Mouse (Mus musculus) forebrain, embryonic 16.5 days (tissue): ENCODE results near the gene Golt1a. TPM values are rescaled to one million over a fixed set of nuclear protein-coding genes. Genes with fewer than 3 reads are reported as not detected.

Source experiments
- ATAC-seq: fragments of 200-750 bp; cut with Nextera tagmentation; 2 replicates; pipeline ENCODE4 v1.8.0; 2017; ENCODE audit warnings: mild to moderate bottlenecking, moderate library complexity
- H3K27ac ChIP-seq: fragments of 300-500 bp; sonication (generic); 2 replicates; pipeline ENCODE4 v1.5.1; 2014; ENCODE audit warnings: low read length, control low read depth
- H3K27me3 ChIP-seq: fragments of 300-500 bp; sonication (generic); replicated peaks from 2 replicates; pipeline ENCODE4 v1.6.1; 2014; ENCODE audit warnings: low read length; ENCODE audit not compliant: control insufficient read depth, insufficient read depth
- H3K36me3 ChIP-seq: fragments of 300-500 bp; sonication (generic); 2 replicates; pipeline ENCODE4 v1.6.1; 2014; ENCODE audit not compliant: control insufficient read depth, insufficient read depth
- H3K4me1 ChIP-seq: fragments of 300-500 bp; sonication (generic); replicated peaks from 2 replicates; pipeline ENCODE4 v1.6.1; 2014; ENCODE audit warnings: low read length; ENCODE audit not compliant: control insufficient read depth, insufficient read depth
- H3K4me2 ChIP-seq: fragments of 300-500 bp; sonication (generic); 2 replicates; pipeline ENCODE4 v1.6.1; 2014; ENCODE audit warnings: mild to moderate bottlenecking, low read length, control low read depth
- H3K4me3 ChIP-seq: fragments of 300-500 bp; sonication (generic); replicated peaks from 2 replicates; pipeline ENCODE4 v1.5.1; 2014; ENCODE audit warnings: mild to moderate bottlenecking, low read length, control low read depth
- H3K9ac ChIP-seq: fragments of 300-500 bp; sonication (generic); replicated peaks from 2 replicates; pipeline ENCODE4 v1.6.1; 2014; ENCODE audit warnings: low read depth, low read length, control low read depth
- H3K9me3 ChIP-seq: fragments of 300-500 bp; sonication (generic); 2 replicates; pipeline ENCODE4 v1.6.1; 2016; ENCODE audit warnings: low read length; ENCODE audit not compliant: control insufficient read depth
- WGBS: fragments of 180-500 bp; shearing (Covaris S2); extraction: QIAGEN DNeasy Blood & Tissue Kit; methylation state at CpG from one replicate; pipeline ENCODE4 v1.1.7; 2014; 5-methylcytosine and 5-hydroxymethylcytosine counted together
- polyA plus RNA-seq: library from polyadenylated mRNA; unstranded; fragments of >200 nt; fragmentation: Nextera tagmentation; extraction: Ambion mirVana; gene quantifications from 2 replicates; pipeline ENCODE4 v1.2.1, GENCODE M21; 2015

Golt1a gene
- polyA plus RNA-seq, 1 experiment from 2014 or later = not detected

- Histone ChIP-seq H3K4me3 (no peak overlapping the region), H3K9ac (no peak overlapping the region), H3K4me1 (no peaks in the 10 kb centered on the region), H3K27me3 (no peaks in the 10 kb centered on the region), H3K9me3 (no peaks in the 10 kb centered on the region), H3K4me2 (no peak overlapping the region), H3K36me3 (peaks cover 6% of the 10 kb centered on the region; the same call in 1 of the 2 replicates), H3K27ac (no peak overlapping the region)
- no peak for ATAC-seq
- WGBS = 91% methylated on average over 6 of the region's 6 CpGs
Measured at GRCm38 (mm10) chr1:133291888-133292287, 17.7 kb upstream of the Golt1a start.

- Histone ChIP-seq H3K27ac (no peak overlapping the region), H3K9me3 (no peaks in the 10 kb centered on the region), H3K36me3 (0 out of 2 replicates have a peak, but pooled peaks cover 2% of the 10 kb centered on the region), H3K27me3 (no peaks in the 10 kb centered on the region), H3K4me2 (no peak overlapping the region), H3K9ac (no peak overlapping the region), H3K4me3 (no peak overlapping the region), H3K4me1 (no peaks in the 10 kb centered on the region)
- no peak for ATAC-seq
Measured at GRCm38 (mm10) chr1:133292608-133293007, 17.0 kb upstream of the Golt1a start.

GRCm38 (mm10) chr1:133296376-133296775 lies 13.2 kb upstream of the Golt1a start:
- WGBS = 78% methylated on average over 9 of the region's 9 CpGs
- H3K27ac ChIP-seq = no peak overlapping the region
- H3K27me3 ChIP-seq = no peaks in the 10 kb centered on the region
- H3K4me2 ChIP-seq = no peak overlapping the region
- no peak overlapping the region for H3K4me3 ChIP-seq
- H3K36me3 ChIP-seq = 0 out of 2 replicates have a peak, but pooled peaks cover 2% of the 10 kb centered on the region
- no peaks in the 10 kb centered on the region for H3K4me1 ChIP-seq
- no peak for ATAC-seq
- H3K9ac ChIP-seq = no peak overlapping the region
- no peaks in the 10 kb centered on the region for H3K9me3 ChIP-seq

GRCm38 (mm10) chr1:133298816-133299215 lies 10.8 kb upstream of the Golt1a start:
- H3K27ac ChIP-seq = no peak overlapping the region
- H3K9ac ChIP-seq = no peak overlapping the region
- ATAC-seq = no peak
- H3K36me3 ChIP-seq = 0 out of 2 replicates have a peak, but pooled peaks cover 2% of the 10 kb centered on the region
- WGBS = 40% methylated on average over 14 of the region's 14 CpGs
- H3K4me2 ChIP-seq = no peak overlapping the region
- H3K27me3 ChIP-seq = no peaks in the 10 kb centered on the region
- H3K9me3 ChIP-seq = no peaks in the 10 kb centered on the region
- H3K4me3 ChIP-seq = no peak overlapping the region
- peaks cover 4% of the 10 kb centered on the region for H3K4me1 ChIP-seq

- Histone ChIP-seq H3K4me2 (no peak overlapping the region), H3K4me3 (no peak overlapping the region), H3K9ac (no peak overlapping the region), H3K36me3 (no peaks in the 10 kb centered on the region), H3K9me3 (no peaks in the 10 kb centered on the region), H3K4me1 (peaks cover 6% of the 10 kb centered on the region), H3K27ac (no peak overlapping the region), H3K27me3 (no peaks in the 10 kb centered on the region)
- 0 out of 2 replicates have a peak, but pooled peaks have one; percentile 39 for ATAC-seq
- 20% methylated on average over 3 of the region's 3 CpGs for WGBS
Measured at GRCm38 (mm10) chr1:133302540-133302939, 7.1 kb upstream of the Golt1a start.

- 0 out of 2 replicates have a peak, but pooled peaks have one; percentile 21 for ATAC-seq
- H3K4me2 ChIP-seq = no peak overlapping the region
- no peak overlapping the region for H3K27ac ChIP-seq
- no peaks in the 10 kb centered on the region for H3K36me3 ChIP-seq
- H3K4me3 ChIP-seq = no peak overlapping the region
- no peaks in the 10 kb centered on the region for H3K9me3 ChIP-seq
- WGBS = 4% methylated on average over 4 of the region's 4 CpGs
- no peak overlapping the region for H3K9ac ChIP-seq
- no peaks in the 10 kb centered on the region for H3K27me3 ChIP-seq
- peaks cover 7% of the 10 kb centered on the region for H3K4me1 ChIP-seq
Measured at GRCm38 (mm10) chr1:133306842-133307241, 2.8 kb upstream of the Golt1a start.

GRCm38 (mm10) chr1:133307318-133307717 lies 2.3 kb upstream of the Golt1a start:
- Histone ChIP-seq H3K27ac (no peak overlapping the region), H3K4me2 (no peak overlapping the region), H3K9ac (no peak overlapping the region), H3K36me3 (no peaks in the 10 kb centered on the region), H3K4me1 (peaks cover 10% of the 10 kb centered on the region), H3K4me3 (no peak overlapping the region), H3K27me3 (no peaks in the 10 kb centered on the region), H3K9me3 (no peaks in the 10 kb centered on the region)
- ATAC-seq = peak; percentile 9; the same call in 1 of the 2 replicates
- 14% methylated on average over 6 of the region's 6 CpGs for WGBS

GRCm38 (mm10) chr1:133311240-133311639 lies 1.6 kb downstream of the Golt1a start:
- no peak for ATAC-seq

GRCm38 (mm10) chr1:133311946-133312345 lies 2.3 kb downstream of the Golt1a start:
- Histone ChIP-seq H3K36me3 (no peaks in the 10 kb centered on the region), H3K4me1 (peaks cover 10% of the 10 kb centered on the region), H3K27ac (peak overlapping the region; percentile 6; the same call in 1 of the 2 replicates), H3K4me2 (peak overlapping the region; percentile 6), H3K27me3 (no peaks in the 10 kb centered on the region), H3K4me3 (no peak overlapping the region), H3K9ac (no peak overlapping the region), H3K9me3 (no peaks in the 10 kb centered on the region)
- ATAC-seq = peak; percentile 85
- WGBS = 7% methylated on average over 10 of the region's 10 CpGs

More at GRCm38 (mm10) chr1:133311240-133311639, 1.6 kb downstream of the Golt1a start:
- H3K4me3 ChIP-seq = no peak overlapping the region
- H3K27ac ChIP-seq = no peak overlapping the region
- no peak overlapping the region for H3K9ac ChIP-seq
- no peak overlapping the region for H3K4me2 ChIP-seq
- no peaks in the 10 kb centered on the region for H3K9me3 ChIP-seq
- H3K27me3 ChIP-seq = no peaks in the 10 kb centered on the region
- 57% methylated on average over 4 of the region's 4 CpGs for WGBS
- H3K4me1 ChIP-seq = peaks cover 11% of the 10 kb centered on the region
- no peaks in the 10 kb centered on the region for H3K36me3 ChIP-seq

GRCm38 (mm10) chr1:133314364-133314763 lies 4.8 kb downstream of the Golt1a start:
- H3K36me3 ChIP-seq = no peaks in the 10 kb centered on the region
- 23% methylated on average over 8 of the region's 8 CpGs for WGBS
- no peak overlapping the region for H3K4me3 ChIP-seq
- peaks cover 9% of the 10 kb centered on the region for H3K4me1 ChIP-seq
- ATAC-seq = no peak
- H3K4me2 ChIP-seq = no peak overlapping the region
- no peaks in the 10 kb centered on the region for H3K27me3 ChIP-seq
- no peak overlapping the region for H3K27ac ChIP-seq
- H3K9ac ChIP-seq = no peak overlapping the region
- no peaks in the 10 kb centered on the region for H3K9me3 ChIP-seq
